Mouse (Mus musculus) central nervous system, embryonic 11.5 days (tissue): Measurements from ENCODE around the gene Fgg. TPM values are rescaled to one million over a fixed set of nuclear protein-coding genes. Genes with fewer than 3 reads are reported as not detected.

Experiments used
- polyA plus RNA-seq: library from polyadenylated mRNA; depleted of rRNA; stranded (reverse); fragments of >200 nt; gene quantifications from 2 replicates; pipeline ENCODE4 v1.2.3, GENCODE M21; 2012; rRNA removed

The Fgg gene
- polyA plus RNA-seq: 4.2 and 10.2 TPM in 2 replicates

DNA sequence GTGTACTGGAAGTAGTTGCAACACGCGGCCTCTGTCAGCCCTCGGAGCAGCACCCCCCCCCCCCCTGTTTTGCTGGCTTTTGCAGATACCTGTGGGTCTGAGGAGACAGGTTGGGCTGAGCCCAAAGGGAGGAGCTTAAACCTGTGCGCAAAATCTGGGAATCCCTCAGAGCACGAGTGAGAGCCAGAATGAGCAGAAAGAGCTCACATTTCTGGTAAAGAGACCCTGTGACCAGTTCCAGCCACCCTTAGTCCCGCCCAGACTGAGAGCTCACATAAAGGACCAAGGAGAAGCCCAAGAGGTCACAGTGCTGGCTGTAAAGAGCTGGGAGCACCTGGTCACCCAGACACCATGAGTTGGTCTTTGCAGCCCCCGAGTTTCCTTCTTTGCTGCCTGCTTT is at the start of gene Fgg:
Fgg (plus strand) TSS at position 168 of the 400 bp plus-strand sequence.

DNA sequence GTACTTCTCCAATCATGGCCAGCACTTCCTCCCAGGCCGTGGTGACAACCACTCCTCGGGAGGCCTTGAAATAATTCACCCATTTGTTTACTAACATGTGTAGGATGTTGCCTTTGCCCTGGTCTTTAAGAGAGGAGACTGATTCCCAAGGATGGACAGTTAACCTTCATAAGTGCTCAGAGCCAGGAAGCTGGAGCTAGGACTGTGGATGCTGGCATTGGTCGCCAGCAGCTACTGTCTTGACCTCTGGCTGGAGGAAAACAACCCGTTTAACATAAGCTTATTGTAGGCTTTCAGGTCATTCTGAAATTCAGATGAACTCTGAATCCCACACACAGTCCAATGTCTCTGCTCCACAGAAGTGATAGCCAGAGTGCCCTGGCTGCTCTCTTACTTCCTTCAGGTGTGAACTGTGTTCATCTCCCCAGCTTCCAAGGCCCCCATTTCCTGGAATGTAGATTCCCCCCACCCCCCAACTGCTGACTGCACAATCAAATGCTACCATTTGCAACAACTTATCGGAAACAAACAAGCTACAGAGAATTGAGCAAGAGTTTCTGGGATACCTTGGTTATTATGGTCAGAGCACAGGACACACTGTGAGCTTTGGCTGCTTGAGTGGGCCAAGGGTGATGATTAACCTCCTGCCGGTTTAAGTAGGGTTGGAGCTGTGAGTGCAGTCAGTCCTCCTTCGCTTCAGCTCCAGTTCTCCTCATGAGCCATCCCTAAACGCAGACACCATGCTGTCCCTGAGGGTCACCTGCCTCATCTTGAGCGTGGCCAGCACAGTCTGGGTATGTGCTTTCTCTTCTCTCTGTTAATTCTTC is 18.2 kb downstream of the Fgg start, which contains the start of gene Fga:
Fga (plus strand) TSS at position 602 of the 827 bp plus-strand sequence.

DNA sequence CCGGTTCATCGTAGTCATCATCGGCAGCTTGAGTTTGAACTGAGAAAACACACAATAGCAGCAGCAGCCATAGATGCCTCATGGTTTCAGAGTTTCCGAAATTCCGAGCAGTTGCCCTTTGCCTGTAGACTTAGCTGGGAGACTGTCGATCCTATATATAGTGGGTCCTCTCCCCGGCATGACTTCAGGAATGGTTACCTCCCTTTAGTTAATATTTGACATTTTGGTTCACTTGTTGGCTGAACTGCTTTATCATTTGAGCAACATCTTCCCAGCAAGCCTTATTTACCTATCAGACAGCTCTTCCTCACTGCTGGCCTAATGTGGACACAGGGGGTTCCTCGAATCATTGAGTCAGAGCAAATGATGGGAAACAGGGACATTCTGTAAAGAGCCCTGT is 42.2 kb downstream of the Fgg start, which contains the start of gene Fgb:
Fgb (minus strand) TSS at position 184 of the 400 bp plus-strand sequence.

GRCm38 (mm10) chr3:83055281-83056038 is 47.9 kb downstream of the Fgg start, which contains the start of gene Plrg1:
Gene Plrg1 (plus strand): TSS chr3:83055522.

Other genes with a start within 250 kb of the Fgg start
- 1.6 and 2.2 TPM in 2 replicates for gene Rbm46, start 131.2 kb upstream of the Fgg start, polyA plus RNA-seq
- gene Lrat, start 103.8 kb upstream of the Fgg start, polyA plus RNA-seq: 0.01 and 0.02 TPM in 2 replicates
- gene Fga, start 18.4 kb downstream of the Fgg start, polyA plus RNA-seq: 3.0 and 9.4 TPM in 2 replicates
- gene Fgb, start 42.1 kb downstream of the Fgg start, polyA plus RNA-seq: 4.3 and 10.8 TPM in 2 replicates
- gene Plrg1, start 47.8 kb downstream of the Fgg start, polyA plus RNA-seq: 90.4 and 124 TPM in 2 replicates
- 0.22 and 0.46 TPM in 2 replicates for gene Dchs2, start 120.2 kb downstream of the Fgg start, polyA plus RNA-seq